Mouse (Mus musculus): Measurements from ENCODE around the gene 4933416C03Rik.

Gene 4933416C03Rik

DNA sequence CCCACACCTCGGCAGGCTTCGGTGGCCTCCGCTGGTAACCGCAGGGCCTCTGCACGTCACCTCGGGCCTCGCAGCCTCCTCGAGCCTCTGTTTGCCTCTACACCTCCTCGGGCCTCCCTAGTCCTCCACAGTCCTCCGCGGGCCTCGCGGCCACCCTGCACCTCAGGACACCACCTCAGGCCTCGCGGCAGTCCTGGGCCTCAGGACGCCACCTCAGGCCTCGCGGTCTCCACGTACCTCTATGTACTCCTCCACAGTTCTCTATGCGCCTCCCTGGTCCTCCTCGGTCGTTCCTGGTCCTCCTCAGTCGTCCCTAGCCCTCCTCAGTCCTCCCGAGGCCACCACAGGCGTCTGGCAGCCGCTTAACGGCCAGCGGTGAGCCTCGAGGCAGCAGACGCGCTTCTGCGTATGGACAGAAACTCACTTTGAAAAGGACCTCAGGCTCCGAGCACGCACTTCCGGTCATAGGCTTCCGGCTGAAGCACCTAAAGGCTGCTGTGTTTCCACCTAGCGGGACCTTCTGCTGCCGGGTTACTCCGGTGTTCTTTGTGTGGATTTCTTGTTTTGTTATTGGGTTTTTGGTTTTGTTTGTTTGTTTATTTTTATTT lies at the start of gene 4933416C03Rik:
TSS of gene 4933416C03Rik (minus strand) at position 51 of the 608 bp plus-strand sequence.
- no peak for DNase-seq (ENCODE audit: low read depth, low spot score)

DNA sequence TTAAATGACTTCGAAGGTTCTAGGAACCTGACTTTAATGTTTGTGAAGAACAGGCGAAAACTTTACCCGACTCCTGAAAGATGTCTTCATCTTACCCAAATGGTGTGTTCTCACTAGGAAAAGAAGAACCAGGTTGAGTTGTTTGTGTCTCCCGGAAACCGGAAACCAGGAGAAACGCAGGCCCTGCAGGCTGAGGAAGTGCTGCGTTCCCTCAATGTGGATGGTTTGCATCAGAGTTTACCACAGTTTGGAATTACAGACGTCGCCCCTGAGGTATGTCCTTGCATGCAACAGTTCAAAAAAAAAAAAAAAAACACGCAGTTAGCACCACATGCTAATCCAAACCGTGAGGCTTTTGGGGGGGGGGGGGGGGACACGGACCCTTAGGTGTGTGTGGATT lies 48.6 kb upstream of the 4933416C03Rik start:
- no peak for DNase-seq (ENCODE audit: low read depth, low spot score)

- DNase-seq (ENCODE audit: low read depth, low spot score) = no peak
These were observed 43.0 kb upstream of the 4933416C03Rik start for GRCm38 (mm10) chr10:116156699-116157098.

DNA sequence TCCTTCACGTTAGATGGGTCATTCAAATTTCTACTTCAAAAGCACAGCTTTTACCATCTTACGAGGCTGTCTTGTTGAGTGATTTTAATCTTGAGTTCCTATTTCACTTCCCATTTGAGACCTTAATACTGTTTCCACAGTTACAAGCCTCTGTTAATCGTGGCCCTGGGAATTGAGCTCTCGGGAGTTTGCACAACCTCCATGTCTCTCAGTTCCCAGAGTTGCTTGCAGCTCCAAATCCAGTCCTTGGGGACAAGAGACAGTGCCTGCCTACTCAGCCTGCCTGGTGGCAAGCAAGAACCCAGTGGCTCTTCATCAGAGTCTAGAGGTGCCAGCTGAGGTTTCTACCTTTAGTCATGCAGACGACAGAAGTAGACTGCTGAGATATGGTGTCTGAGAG lies 41.0 kb upstream of the 4933416C03Rik start:
- no peak for DNase-seq (ENCODE audit: low read depth, low spot score)

DNA sequence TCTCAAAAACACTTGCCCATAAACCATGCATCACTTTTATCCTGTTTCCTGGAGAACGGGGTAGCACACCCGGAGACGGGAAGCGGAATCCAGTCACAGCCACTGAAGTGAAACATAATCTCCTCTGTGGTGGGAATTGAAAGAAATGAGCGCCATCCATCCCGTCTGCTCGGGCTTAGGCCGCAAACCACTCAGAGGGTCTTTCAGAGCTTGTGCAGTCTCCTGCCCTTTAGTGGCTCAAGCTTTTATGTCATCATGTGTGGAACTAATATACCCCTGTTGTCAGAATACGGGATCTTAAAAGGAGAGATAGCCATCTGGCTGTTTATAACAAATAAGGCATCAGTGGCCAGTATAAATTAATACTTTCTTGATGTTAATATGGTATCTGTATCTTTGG lies 32.4 kb upstream of the 4933416C03Rik start:
- DNase-seq (ENCODE audit: low read depth, low spot score) = no peak

DNA sequence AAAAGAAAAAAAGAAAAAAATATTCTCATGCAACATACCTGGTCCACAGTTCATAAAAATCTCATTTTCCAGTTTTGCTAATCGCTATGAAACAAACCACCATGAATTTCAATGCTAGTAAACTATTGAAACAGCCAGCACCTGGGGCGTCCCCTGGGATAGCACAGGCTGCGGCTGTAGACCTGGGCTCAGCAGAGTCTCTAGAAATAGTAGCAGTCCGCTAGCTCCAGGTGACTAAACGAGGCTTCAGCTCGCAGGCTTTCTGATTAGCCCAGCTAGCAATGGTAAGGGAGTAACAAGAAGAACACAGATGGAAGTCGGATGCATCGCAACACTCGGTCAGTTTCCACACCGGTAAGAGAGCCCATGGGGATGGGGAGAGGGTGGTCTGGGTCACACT lies 30.0 kb upstream of the 4933416C03Rik start:
- no peak for DNase-seq (ENCODE audit: low read depth, low spot score)

- DNase-seq (ENCODE audit: low read depth, low spot score) = no peak
These were observed 26.5 kb upstream of the 4933416C03Rik start for GRCm38 (mm10) chr10:116140226-116140625.

GRCm38 (mm10) chr10:116135187-116135586 lies 21.5 kb upstream of the 4933416C03Rik start:
- DNase-seq (ENCODE audit: low read depth, low spot score) = no peak

DNA sequence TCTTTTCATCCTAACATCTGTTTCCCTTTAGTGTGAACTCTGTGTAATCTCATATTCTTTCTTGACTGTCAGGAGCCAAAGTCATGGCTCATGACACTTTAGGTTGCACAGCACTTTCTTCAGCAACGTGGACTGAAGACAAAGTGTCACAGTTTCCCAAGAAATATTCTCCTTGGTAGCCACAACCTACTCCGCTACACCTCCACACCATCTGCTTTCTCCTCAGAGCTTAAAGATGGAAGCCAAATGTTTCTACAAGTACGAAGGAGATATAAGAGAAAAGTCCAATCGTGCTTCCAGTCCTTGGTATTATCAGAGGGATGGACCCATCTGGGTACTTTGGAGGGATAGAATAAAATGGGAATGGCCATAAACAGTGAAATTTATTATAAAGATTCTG lies 18.5 kb upstream of the 4933416C03Rik start:
- no peak for DNase-seq (ENCODE audit: low read depth, low spot score)

DNA sequence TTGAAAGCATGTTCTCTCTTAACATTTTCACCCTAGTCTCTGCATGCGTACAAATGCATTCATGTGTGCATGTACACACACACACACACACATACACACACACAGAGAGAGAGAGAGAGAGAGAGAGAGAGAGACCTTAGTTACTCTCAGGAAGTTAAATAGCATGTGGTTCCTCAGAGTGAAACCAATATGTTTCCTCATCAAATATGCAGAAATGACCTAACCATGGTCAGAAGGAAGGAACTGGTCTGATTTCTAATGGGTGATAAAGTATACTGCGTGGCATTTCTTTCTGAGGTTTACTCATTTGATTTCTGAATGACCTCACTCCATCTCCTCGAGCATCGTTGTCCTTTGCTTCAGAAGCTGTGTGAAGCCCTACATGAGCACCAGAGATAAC lies 17.5 kb upstream of the 4933416C03Rik start:
- no peak for DNase-seq (ENCODE audit: low read depth, low spot score)

DNA sequence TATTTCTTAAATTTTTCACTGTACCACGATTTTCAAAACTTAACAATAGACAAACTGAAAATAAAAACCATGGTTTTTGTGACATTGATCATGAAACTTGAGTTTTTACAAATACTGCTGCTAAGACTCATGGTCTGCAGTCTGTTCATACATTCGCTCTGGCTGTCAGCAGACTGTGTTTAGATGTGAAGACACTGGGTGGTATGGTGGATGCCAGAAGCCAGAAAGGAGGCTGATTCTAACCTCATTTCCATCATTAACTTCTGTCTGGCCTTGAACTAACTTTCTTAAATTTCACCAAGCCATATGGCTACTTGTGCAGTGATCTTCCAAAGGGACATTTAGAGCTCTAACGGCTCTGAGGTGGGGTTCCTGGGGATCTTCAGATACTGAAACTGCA lies 16.7 kb upstream of the 4933416C03Rik start:
- no peak for DNase-seq (ENCODE audit: low read depth, low spot score)

- no peak for DNase-seq (ENCODE audit: low read depth, low spot score)
These were observed 11.6 kb upstream of the 4933416C03Rik start for GRCm38 (mm10) chr10:116125364-116125763.

- DNase-seq (ENCODE audit: low read depth, low spot score) = no peak
These were observed 10.1 kb upstream of the 4933416C03Rik start for GRCm38 (mm10) chr10:116123808-116124207.

DNA sequence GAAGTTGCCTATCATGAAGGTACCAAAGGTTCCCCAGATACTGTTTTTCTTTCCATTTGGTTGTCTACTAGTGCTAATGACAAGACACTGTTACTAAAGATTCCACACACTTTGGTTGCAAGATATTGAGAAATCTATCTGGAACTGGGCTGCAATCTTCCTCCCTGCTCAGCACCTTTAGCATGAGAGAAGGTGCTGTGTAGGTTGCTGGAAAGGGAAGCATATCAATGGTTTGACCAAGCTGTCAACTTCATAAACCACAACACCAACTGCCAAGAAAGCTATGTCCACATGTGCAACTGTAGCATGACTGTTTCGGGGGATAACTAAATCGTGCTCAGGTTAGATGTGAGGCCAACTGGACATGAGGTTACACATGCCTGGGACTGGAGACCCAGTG lies 7.7 kb upstream of the 4933416C03Rik start:
- DNase-seq (ENCODE audit: low read depth, low spot score) = no peak

DNA sequence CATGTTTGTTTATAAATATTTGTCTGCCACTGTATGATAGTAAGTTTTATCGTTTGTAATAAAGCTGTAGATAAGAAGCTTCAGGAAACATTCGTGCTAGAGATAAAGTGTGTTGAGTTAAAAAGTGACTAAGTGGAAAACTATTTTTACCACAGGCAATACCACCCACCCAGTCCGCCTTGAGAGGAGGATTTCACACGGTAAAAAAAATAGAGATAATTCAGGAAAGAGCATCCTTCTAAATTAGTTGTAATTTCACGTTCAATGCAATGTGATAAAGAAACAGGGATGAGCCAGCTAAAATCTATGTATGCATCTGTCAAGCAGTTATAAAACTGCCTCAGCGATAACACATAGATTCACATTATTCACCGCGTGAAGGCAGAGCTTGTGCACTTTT lies 3.3 kb upstream of the 4933416C03Rik start:
- DNase-seq (ENCODE audit: low read depth, low spot score) = no peak

DNA sequence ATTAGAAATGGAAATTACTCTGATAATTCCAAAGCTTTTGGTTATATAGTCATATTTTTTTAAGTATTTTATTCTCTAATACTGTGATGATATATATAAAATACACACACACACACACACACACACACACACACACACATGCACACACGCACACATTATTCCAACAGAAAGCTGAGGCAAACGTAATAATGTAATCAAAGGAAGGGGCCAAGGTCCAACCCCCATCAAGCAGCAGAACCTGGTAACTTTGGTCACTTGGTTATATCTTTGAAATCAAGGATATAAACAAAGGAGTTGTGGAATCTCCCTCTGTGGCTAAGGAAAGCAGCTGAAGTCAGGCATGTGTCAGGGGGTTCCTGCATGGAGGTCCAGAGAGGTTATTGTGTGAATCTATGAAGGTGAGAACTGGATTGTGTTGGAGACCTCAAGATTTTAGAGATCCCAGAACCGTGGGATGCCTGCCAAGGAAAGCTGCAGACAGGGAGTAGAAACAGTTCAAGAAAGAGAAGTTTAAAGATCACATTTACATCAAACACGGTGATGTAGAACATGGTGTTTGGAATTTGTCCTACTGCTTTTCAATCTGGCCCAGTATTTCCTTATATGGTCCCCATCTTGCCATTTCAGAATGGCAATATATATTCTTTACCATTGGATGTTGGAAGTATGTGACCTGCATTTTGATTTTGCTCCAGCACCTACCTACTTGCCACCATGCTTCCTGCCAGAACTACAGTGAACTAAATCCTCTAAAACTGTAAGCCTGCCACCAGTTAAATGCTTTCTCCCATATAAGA lies 2.4 kb upstream of the 4933416C03Rik start:
- DNase-seq (ENCODE audit: low read depth, low spot score) = no peak

GRCm38 (mm10) chr10:116112868-116113267 lies 849 bp downstream of the 4933416C03Rik start:
- no peak for DNase-seq (ENCODE audit: low read depth, low spot score)

DNA sequence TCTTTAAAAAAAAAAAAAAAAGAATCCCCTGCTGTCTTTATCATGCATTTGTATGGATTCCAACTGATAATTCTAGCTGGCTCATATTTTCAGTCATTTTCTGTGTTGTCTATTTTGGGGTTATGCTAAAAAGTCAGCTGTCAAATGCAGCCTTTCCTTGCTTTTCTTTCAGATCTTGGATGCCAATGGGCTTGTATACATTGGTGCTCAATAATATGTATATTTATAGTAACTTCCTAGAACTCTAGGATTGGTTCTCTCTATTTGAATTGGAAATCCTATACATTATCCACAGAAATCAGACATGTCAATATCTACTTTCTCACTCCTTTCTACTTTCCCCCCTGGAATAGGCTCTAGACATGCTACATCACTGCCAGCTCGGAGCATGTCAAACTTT lies 5.0 kb downstream of the 4933416C03Rik start:
- DNase-seq (ENCODE audit: low read depth, low spot score) = no peak

- no peak for DNase-seq (ENCODE audit: low read depth, low spot score)
These were observed 5.5 kb downstream of the 4933416C03Rik start for GRCm38 (mm10) chr10:116108176-116108575.

GRCm38 (mm10) chr10:116098470-116098869 lies 15.2 kb downstream of the 4933416C03Rik start:
- DNase-seq (ENCODE audit: low read depth, low spot score) = no peak

DNA sequence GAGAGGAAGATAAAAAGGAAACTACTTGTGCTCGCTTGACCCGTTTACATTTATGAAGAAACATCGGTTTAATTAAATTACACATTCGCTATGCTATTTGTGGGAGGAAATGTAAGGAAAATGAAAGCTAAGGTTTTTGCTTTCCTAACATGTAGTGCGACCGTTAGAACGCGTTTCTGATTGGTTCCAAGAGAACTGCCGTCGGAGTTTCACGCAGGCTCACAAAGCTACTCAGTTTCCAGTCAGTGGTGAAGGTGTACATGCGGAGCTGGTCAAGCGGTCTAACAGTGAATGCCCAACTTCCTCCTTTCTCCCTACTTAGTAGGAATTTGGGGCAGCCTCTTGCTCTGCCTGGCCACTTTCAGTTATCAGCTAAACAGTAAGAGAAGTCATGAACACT lies 17.3 kb downstream of the 4933416C03Rik start:
- DNase-seq (ENCODE audit: low read depth, low spot score) = no peak

GRCm38 (mm10) chr10:116083965-116084364 lies 29.8 kb downstream of the 4933416C03Rik start:
- DNase-seq (ENCODE audit: low read depth, low spot score) = no peak

- no peak for DNase-seq (ENCODE audit: low read depth, low spot score)
These were observed 32.9 kb downstream of the 4933416C03Rik start for GRCm38 (mm10) chr10:116080841-116081240.
